Mouse (Mus musculus): ENCODE measurements around the gene Dnaja3.
"Not testable (repeated sequence)": the region's sequence is repeated elsewhere in the genome, so short reads cannot be mapped to it uniquely, and the experiment has no call there.

Gene Dnaja3

DNA sequence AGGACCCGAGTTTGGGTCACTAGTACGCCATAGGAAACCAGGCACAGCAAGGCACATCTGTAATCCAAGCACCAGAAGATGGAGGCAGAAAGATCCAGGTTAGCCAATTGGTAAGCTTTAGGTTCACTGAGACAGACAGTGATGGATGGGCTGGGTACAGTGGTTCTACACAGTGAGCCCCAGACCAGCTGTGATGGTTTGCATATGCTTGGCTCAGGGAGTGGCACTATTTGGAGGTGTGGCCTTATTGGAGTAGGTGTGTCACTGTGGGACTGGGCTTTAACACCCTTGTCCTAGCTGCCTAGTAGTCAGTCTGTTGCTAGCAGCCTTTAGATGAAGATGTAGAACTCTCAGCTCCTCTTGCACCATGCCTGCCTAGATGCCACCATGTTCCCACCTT, 24.0 kb downstream of the Dnaja3 start:
- intact Hi-C loops (cut with DNase I) = no loop called here

DNA sequence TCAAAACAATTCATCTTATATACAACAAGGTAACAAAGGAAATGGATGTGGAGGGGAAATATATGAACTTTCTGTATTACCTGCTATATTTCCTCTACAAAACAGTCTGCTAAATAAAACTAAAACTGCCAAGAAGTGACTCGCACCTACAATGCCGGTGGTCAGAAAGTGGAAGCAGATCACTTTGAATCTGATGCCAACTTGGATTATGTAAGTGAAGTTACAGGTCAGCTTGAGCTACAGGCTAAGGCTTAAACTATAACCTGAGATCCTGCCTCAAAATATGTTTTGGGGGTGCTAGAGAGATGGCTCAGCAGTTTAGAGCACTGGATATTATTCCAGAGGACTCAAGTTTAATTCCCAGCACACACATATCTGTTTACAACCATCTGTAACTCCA, 25.9 kb downstream of the Dnaja3 start:
- intact Hi-C loops (cut with DNase I) = loop anchor here (5.0 kb wide), 1 partner anchor 98 kb away; no protein-coding TSS in a partner anchor

DNA sequence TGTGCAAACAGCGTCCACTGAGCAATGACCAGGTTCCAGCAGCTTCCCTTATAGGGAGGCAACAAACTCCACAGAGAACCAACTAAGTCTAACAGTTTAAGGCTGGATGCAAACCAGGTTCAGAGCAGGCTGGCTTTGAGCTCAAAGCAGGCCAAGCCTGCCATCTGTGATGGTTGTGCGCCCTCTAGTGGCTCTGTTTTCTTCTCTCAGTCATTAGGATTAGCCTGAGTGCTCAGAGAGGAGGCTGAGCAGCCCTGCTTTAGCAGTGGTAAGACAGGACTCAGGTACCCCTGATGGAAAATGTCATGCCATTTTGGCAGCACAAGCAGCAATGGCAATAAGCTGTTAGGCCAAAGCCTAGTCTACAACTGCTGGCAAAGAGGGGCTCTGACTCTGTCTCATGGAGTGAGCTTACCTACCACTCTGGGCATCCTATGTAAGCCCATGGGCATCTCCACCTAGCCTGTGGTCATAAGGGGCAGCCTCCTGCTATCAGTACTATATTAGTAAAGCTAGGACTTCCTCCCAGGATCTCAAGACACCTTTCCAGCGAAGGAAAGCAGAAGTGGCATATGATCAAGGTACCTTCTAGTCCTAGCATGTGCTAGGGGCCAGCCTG, 27.5 kb downstream of the Dnaja3 start:
- intact Hi-C loops (cut with DNase I) = loop anchor here (1.0 to 5.0 kb wide), 2 partner anchors 37 to 100 kb away; no protein-coding TSS in a partner anchor

DNA sequence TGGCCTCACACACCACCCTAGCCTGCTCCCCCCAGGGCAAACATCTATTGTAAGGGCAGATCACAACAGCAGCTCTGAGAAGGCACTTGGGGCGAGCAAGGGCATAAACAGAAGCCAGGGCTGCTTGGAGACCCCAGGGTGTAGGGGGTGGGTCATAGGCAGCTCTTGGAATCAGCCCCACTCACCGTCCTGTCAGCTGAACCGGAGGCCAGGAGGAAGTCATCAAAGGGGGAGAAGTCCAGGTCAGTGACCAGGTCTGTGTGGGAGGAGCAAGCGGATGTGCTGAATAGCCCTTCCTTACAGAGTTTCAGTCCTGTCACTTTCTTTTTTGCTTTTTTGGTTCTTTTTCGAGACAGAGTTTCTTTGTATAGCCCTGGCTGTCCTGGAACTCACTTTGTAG, 30.5 kb downstream of the Dnaja3 start:
- intact Hi-C loops (cut with DNase I) = no loop called here

DNA sequence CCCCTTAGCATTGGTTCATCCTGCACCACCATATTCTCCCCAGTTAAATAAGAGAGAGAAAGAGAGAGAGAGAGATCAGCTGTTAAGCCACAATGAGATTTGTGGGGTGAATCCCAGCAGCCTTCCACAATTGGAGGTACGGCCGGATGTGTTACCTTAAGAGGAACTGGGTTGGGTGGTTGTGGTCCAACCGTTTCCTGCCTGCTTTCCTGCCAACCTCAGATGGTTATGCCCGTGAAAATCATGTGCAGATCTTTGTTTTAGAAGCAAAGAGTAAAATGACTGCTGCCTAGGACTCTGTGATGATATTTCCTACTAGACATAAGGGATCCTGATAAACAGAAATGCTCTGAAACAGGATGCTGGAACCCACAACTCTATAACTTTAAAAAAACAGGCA, 34.3 kb downstream of the Dnaja3 start:
- intact Hi-C loops (cut with DNase I) = no loop called here

DNA sequence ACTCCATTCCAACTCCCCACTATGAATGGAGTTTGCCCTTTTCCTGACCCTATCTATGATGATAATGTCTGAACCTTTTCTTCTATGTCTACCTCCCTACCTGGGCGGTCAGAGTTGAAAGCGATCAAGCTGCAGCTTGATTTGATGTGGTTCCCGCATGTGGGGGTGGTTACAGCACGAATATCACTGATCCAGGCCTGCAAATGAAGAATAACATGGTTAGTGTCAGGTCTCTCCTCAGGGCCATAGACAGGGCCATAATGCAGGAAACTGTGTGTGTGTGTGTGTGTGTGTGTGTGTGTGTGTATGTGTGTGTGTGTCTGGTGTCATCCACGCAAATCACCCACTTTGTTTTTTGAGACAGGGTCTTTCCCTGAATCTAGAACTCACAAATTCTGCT, 37.0 kb downstream of the Dnaja3 start:
- intact Hi-C loops (cut with DNase I) = no loop called here

DNA sequence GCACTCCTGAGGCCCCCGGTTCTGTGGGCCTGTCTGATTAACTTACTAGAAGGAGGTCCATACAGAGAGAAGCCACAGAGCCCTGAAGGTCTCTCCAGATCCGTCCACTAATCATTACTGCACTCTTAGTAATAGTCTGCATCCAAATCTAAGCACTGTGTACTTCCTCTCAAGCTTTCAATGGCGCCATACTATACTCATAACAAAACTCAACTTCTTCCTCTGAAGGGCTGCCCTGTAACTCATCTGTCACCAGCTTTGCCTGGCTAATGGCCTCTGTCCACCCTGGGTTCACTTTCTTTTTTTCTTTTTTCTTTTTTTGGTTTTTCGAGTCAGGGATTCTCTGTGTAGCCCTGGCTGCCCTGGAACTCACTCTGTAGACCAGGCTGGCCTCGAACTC, 38.3 kb downstream of the Dnaja3 start:
- intact Hi-C loops (cut with DNase I) = no loop called here

DNA sequence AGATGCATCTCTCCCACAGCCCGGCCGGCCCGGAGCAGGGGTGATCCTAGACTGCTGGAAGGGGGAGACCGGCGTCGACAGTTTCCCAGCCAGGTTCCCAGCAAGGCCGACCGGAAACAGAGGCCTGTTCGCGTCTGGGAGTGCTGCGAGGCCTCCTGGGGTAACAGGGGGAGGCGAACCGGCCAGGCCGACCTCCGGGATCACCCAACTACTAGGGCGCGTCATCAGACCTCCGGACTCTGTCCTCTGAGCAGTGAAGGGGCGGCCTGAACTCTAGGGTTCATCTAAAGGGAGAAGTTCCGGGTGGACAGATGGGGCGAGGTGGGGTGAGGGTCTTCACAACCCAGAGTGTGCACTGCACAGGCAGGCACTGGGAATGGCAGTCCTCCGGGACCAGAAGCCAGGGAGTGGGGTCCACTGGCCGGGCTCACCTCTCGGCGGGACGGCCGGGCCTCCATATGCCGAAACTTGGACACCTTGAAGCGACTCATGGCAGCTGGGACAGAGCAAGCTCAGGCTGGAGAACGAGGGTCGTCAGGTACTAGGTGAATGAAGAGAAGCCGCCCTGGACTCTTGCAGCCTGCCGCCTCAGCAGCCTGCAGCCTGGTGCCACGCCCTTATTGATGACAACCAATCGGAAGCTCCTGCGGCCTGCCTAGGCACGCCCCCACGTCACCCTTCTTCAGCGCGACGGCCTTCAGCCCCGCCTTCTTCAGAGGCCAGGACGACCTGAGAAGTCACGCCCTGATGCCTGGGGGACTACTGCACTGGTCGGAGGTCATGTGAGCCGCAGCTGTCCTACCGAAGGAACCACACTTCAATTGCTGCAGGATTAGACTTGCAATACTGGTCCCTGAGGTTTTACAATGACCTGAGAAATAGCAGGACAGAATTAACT, 39.6 kb downstream of the Dnaja3 start, which contains the start of gene Coro7:
Gene Coro7 (minus strand): TSS at position 657 of the 898 bp plus-strand sequence.
- intact Hi-C loops (cut with DNase I) = no loop called here

DNA sequence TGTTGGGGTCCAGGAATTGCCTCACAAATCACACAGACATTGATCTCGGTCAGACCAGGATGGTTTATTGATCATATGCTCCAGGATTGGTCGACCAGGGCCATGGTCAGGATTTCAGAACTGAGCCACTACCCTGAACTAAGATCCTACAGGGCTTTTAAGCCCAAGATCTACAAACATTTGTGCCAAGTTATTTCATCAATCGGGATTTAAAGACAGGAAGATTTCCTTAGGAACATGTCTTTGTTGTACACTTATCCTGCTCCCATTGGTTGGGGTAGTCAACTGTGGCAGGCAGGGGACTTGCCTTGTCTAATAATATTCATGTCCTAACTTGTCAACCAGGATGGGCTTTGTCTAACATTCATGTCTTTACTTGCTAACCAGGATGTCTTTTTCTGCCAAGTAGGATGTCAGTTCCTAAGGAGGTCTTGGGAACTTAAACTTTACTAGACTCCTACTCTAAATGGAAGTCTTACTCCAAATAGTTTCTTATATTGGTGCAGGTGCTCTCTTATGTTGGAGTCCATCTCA, 41.2 kb downstream of the Dnaja3 start:
- intact Hi-C loops (cut with DNase I) = not testable (repeated sequence)

DNA sequence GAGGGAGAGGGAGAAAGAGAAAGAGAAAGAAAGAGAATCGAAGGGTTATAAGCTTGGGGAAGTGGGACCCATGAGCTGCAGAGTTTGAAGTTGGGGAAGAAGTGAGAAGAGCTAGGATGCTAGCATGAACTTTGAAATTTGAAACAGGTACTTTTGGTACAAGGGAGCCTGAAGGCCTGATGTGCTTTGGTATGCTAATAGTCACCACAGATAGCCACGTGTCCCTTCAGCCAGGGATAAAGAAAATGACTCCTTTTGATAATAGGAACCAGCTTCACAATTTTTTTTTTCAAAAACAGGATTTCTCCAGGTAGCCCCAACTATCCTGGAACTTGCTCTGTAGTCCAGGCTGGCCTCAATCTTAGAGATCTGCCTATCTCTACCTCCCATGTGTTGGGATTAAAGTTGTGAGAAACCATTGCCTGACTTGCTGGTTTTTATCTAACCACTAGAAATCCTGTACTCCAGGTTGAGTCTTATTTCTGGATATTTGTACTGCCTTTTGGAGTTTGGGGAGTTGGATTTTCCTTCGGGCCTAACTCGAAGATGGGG, 42.9 kb downstream of the Dnaja3 start:
- intact Hi-C loops (cut with DNase I) = no loop called here

DNA sequence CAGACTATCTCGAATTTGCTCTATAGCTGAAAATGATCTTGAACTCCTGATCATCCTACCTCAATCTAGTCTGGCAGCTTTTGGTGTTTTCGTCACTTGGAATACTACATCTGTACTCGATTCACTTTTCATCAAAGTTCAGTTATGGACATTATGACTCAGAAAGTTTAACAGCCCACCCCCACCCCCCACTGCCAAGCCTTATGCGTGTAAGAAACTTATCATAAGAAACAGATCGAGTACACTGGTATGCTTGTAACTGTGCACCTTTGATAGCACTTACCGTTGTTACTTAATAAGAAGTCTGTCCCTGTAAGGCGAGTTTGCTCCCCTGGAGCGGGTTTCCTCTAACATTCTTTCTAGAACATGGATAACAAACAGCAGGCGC, 43.4 kb downstream of the Dnaja3 start:
- intact Hi-C loops (cut with DNase I) = no loop called here

DNA sequence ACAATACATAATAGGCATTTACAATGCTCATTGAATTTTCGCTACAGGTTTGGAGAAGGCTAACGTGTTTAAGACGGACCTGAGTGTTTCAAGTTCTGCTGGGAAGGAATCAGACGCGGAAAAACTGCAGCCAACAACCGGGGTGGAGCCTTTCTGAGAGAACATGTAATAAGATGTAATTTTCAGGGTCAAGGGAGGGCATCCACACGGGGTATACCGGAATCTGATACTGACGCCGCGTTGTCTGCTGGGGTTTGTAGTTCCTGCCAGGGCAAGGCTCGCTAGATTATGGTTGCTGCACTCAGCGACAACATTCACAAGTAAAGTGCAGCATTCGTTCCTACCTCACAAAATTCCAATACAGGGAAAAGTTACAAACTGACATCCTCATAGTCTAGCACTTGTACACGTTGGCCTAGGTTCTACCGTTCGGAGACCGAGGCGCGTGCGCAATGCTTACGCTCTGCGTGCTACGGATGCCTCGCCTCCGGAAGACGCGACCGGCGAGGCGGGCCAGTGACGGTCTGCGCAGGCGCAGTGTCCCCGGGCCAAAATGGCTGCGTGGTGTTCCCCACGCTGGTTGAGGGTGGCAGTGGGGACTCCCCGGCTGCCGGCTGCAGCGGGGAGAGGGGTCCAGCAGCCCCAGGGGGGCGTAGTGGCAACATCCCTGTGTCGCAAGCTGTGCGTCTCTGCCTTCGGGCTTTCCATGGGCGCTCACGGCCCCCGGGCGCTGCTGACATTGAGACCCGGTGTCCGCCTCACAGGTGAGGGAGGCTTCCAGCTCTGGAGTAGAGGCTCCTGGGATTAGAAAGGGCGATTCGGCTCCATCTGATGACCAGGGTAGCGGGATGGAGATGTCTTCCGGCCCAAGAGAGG, 44.0 kb downstream of the Dnaja3 start:
- intact Hi-C loops (cut with DNase I) = no loop called here

DNA sequence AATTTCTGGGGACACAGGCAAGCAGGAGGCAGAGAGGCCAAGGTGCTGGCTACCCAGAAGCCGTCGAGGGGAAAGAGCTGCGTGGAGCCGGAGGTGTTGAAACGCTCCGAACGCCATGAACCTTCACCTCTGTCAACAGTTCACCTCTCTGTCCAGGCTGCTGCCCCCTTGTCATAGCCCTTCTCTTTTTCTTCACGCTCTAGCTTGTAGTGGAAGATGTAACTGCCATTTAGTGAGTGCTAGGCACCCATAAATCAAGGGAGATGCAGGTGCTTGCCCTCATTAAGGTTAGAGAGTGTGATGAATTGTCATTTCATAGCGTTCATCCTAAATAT, 44.6 kb downstream of the Dnaja3 start:
- intact Hi-C loops (cut with DNase I) = no loop called here

DNA sequence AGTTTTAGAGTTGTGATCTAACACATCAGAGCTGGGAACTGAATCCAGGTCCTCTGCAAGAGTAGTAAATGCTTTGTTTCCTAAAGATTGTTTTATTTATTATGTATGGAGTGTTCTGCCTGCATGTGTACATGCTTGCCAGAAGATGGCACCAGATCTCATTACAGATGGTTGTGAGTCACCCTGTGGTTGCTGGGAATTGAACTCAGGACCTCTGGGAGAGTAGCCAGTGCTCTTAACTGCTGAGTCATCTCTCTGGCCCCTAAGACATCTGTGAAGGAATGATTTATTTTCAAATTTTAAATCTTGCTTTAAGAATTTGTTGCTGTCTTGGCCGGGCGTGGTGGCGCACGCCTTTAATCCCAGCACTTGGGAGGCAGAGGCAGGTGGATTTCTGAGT, 49.6 kb downstream of the Dnaja3 start:
- intact Hi-C loops (cut with DNase I) = not testable (repeated sequence)

DNA sequence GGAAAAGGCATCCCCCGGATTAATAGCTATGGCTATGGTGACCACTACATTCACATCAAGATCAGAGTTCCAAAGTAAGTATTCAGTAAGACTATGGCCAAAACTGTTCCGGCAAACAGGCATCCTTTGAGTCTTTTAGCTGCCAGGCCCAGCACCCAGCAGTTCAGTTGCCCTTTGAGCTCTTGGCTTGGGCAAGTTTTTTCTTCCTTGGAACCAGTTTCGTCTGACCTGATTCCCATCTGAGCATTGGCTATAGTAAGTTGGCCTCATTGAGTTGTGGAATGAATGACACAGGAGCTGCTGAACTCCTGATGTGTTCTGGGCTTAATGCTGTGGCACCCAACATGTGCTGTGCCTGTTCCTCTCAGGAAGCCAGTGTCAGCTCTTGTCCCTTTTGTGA, 61.4 kb downstream of the Dnaja3 start:
- intact Hi-C loops (cut with DNase I) = no loop called here

DNA sequence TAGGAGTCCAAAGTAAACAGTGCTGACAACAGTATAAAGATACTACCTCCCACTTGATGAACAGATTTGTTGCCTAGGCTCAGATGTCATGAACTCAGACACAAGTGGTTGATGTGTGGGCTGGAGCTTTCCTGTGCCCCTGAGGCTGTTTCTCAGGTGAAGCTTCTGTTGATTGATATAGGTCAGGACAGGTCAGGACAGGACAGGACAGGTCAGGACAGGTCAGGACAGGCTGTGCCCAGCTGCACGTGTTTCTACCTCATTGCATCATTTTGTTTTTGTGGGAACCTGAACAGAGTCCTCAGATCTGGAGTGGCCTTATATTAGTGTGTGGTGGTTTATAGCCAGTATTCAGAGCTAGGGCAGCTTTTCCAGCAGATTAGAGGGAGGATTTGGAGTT, 62.9 kb downstream of the Dnaja3 start:
- intact Hi-C loops (cut with DNase I) = no loop called here

DNA sequence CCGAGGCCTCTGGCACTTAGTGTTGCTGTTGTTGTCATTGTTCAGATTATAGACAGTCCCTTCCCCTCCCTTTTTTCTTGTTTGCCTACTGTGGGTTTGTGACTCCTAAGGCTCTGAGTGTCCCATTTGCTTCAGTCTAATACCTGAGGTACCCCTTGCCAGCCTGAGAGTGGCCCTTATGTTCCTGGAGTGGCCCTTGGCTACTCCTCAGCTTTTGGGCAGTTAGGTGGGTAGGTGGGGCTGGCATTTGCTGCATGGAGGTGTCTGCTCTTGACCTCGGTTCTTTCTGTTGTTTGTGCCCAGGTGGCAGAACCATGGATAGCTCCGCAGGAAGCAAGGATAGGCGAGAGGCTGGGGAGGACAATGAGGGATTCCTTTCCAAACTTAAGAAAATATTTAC, 65.8 kb downstream of the Dnaja3 start:
- intact Hi-C loops (cut with DNase I) = no loop called here

DNA sequence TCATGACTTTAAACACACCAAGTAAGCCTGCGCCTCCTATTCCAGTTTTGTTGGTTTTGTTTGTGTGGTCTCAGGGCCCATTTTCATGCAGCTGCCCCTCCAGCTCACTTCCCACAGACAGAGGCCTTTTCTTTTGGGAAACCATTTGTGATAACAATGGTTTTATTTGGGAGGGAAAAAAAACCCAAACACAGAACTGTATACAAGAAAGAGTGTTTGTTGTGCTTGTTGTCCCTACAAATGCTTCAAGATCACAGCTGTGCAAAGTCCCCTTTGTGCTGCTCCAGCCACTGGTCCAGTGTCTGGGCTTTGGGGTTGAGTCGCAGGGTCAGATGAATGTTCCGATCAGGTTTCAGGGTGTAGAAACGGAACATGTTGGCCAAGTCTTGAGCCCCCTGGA, 71.4 kb downstream of the Dnaja3 start:
- intact Hi-C loops (cut with DNase I) = no loop called here

DNA sequence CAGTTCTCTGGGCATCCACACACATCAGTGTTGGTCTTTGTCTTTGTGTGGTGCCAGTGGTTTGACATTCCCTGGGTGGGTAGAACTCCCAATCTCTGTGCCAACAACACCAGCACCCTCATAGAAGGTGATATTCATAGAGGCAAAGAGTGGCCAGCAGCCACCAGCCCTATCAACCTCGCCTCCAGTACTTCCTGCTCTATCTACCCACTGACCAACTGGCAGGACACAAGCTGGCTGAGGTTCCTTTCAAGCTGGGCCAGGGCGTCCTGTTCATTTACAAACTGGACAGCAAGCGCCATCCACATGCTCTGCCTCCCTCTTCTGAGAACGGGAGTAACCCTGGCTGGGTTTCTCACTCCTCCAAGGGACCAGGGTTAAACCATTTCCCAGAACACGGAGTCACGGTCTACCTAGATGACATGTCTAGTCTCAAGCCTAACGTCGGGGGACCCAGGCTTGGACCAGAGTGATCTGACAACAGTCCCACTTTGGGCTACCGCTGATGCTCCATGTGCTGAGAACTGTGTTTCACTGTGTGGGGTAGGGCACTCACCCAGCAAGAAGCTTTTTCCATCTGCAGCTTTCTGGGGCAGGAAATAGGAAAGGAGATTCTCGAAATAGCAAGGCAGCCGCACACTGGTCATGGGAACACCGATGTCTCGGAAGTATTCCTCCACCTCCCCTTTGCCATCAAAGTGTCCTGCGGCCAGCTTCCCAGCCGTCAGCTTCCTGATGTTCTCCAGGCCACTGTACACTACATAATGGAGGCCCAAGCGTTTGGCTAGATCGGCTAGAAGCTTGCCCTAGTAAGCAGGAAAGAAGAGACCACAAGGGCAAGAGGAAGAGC, 74.3 kb downstream of the Dnaja3 start:
- intact Hi-C loops (cut with DNase I) = no loop called here

DNA sequence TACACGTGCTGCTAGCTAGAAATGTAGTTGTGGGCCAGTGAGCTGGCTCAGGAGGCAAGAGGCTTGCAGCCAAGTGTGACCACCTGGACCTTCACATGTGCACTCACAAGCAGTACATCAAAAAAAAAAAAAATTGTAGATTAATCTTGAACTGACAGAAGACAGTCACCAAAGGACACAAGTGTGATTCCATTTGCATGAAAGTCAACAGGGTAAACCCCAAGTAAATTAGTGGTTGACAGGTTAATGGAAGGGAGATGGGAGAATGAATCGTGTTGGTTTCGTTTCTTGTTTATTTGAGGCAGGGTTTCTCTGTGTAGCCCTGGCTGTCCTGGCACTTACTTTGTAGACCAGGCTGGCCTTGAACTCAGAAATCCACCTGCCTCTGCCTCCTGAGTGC, 78.1 kb downstream of the Dnaja3 start:
- intact Hi-C loops (cut with DNase I) = no loop called here

Data from adrenal gland (tissue).